Mouse (Mus musculus): ENCODE results near the gene Dstyk. TPM values are rescaled to one million over a fixed set of nuclear protein-coding genes. Genes with fewer than 3 reads are reported as not detected.

The Dstyk gene
- polyA plus RNA-seq, 1 experiment from 2014 or later: 18.4 TPM

DNA sequence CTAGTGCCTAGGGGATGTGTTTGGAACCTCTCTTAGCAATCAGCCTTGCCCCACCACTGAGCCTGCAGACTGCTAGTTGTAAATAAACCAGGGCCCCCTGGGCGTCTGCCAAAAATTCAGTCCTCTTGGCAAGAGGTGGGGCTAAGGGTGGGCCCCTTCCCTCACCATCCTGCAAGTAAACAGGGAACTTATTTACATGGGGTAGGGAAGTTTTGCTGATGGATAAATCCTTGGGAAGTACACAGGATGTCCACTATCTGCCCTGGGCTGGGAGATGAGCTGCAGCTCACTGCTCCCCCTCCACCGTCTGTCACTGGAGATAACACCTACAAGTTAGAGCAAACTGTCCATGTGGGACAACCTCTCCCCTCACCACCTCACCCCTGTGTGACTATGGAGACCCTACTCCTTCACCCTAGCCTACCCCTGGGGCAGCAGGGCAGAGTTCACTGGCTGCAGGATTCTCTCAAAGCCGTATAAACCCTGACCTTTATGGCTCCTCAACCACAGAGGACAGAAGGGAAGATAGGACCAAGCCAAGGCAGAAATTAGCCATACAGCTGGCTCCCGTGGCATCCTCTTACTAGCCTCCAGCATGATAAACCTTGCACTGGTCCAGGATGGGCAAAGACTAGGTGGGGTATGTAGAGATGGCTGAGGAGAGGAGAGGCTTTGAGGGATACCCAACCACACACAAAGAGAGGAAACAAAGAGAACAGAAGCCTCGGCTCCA, 43.0 kb upstream of the Dstyk start:
- peak overlapping the region; percentile 29; the same call in 1 of the 2 replicates for H3K4me2 ChIP-seq
- no peak for TF ChIP-seq CTCF (IDR thresholded peaks at IDR 0.05; ENCODE audit: low read depth)
- peaks cover 38% of the 10 kb centered on the region for H3K36me3 ChIP-seq (ENCODE audit: insufficient read depth)
- H3K9ac ChIP-seq: no peak overlapping the region
- WGBS: 22% methylated on average over 5 of the region's 5 CpGs
- DNase-seq: peak; percentile 86
- H3K27ac ChIP-seq (ENCODE audit: low read depth): peak overlapping the region; percentile 69
- H3K4me3 ChIP-seq (ENCODE audit: low read depth, low read length): no peak overlapping the region
- peak; percentile 61 for ATAC-seq (ENCODE audit: insufficient read depth)
- H3K9me3 ChIP-seq (ENCODE audit: low read depth, low read length): no peaks in the 10 kb centered on the region
- H3K4me1 ChIP-seq (ENCODE audit: insufficient read depth): peaks cover 26% of the 10 kb centered on the region
- H3K27me3 ChIP-seq (ENCODE audit: insufficient read depth, low read length): no peaks in the 10 kb centered on the region

DNA sequence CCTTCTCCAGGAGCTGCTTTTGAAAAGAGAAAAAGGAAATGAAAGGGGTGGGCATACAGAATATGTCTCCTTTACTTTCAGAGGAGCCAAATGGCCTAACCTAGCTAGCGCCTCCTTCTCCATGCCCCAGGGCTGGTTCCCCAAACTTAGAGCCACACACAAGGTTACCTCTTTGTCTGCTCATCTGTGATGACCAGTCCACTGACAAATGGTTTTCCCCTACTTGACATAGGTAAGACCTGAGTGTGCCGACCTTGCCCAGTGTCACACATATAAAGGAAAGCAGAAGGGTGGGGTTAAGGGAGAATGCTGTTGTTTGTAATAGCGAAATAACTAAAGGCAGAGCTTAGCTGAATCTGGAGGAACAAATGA, 42.5 kb upstream of the Dstyk start:
- Histone ChIP-seq H3K27me3 (ENCODE audit: insufficient read depth, low read length) (no peaks in the 10 kb centered on the region), H3K36me3 (ENCODE audit: insufficient read depth) (peaks cover 42% of the 10 kb centered on the region), H3K4me1 (ENCODE audit: insufficient read depth) (peaks cover 26% of the 10 kb centered on the region), H3K4me3 (ENCODE audit: low read depth, low read length) (no peak overlapping the region), H3K4me2 (0 out of 2 replicates have a peak overlapping the region, but pooled peaks have one; percentile 29), H3K27ac (ENCODE audit: low read depth) (peak overlapping the region; percentile 69), H3K9me3 (ENCODE audit: low read depth, low read length) (no peaks in the 10 kb centered on the region), H3K9ac (no peak overlapping the region)
- DNase-seq (no peak), ATAC-seq (ENCODE audit: insufficient read depth) (no peak)
- WGBS: 67% methylated on average over 3 of the region's 3 CpGs
- TF ChIP-seq CTCF (IDR thresholded peaks at IDR 0.05; ENCODE audit: low read depth): no peak

GRCm38 (mm10) chr1:132375256-132375655, 42.1 kb upstream of the Dstyk start:
- H3K27ac ChIP-seq (ENCODE audit: low read depth): peak overlapping the region; percentile 69; the same call in 1 of the 2 replicates
- no peak overlapping the region for H3K9ac ChIP-seq
- ATAC-seq (ENCODE audit: insufficient read depth) (no peak), DNase-seq (no peak)
- H3K4me1 ChIP-seq (ENCODE audit: insufficient read depth): peaks cover 24% of the 10 kb centered on the region
- no peak overlapping the region for H3K4me3 ChIP-seq (ENCODE audit: low read depth, low read length)
- peaks cover 43% of the 10 kb centered on the region for H3K36me3 ChIP-seq (ENCODE audit: insufficient read depth)
- 41% methylated on average over 4 of the region's 4 CpGs for WGBS
- TF ChIP-seq CTCF (IDR thresholded peaks at IDR 0.05; ENCODE audit: low read depth): no peak
- H3K4me2 ChIP-seq: no peak overlapping the region
- H3K27me3 ChIP-seq (ENCODE audit: insufficient read depth, low read length): no peaks in the 10 kb centered on the region
- H3K9me3 ChIP-seq (ENCODE audit: low read depth, low read length): no peaks in the 10 kb centered on the region

GRCm38 (mm10) chr1:132376211-132377054, 40.9 kb upstream of the Dstyk start:
- 65% methylated on average over 8 of the region's 8 CpGs for WGBS
- DNase-seq: no peak
- Histone ChIP-seq H3K36me3 (ENCODE audit: insufficient read depth) (peaks cover 50% of the 10 kb centered on the region), H3K4me2 (no peak overlapping the region), H3K4me3 (ENCODE audit: low read depth, low read length) (no peak overlapping the region), H3K4me1 (ENCODE audit: insufficient read depth) (peaks cover 23% of the 10 kb centered on the region), H3K27me3 (ENCODE audit: insufficient read depth, low read length) (no peaks in the 10 kb centered on the region), H3K9ac (no peak overlapping the region), H3K27ac (ENCODE audit: low read depth) (no peak overlapping the region), H3K9me3 (ENCODE audit: low read depth, low read length) (no peaks in the 10 kb centered on the region)
- ATAC-seq (ENCODE audit: insufficient read depth): no peak
- no peak for TF ChIP-seq CTCF (IDR thresholded peaks at IDR 0.05; ENCODE audit: low read depth)

- Histone ChIP-seq H3K4me1 (ENCODE audit: insufficient read depth) (peaks cover 23% of the 10 kb centered on the region), H3K27ac (ENCODE audit: low read depth) (no peak overlapping the region; the same call in 1 of the 2 replicates), H3K9ac (no peak overlapping the region), H3K9me3 (ENCODE audit: low read depth, low read length) (no peaks in the 10 kb centered on the region), H3K4me3 (ENCODE audit: low read depth, low read length) (no peak overlapping the region), H3K27me3 (ENCODE audit: insufficient read depth, low read length) (no peaks in the 10 kb centered on the region), H3K4me2 (no peak overlapping the region), H3K36me3 (ENCODE audit: insufficient read depth) (peaks cover 55% of the 10 kb centered on the region)
- WGBS: 48% methylated on average over 7 of the region's 7 CpGs
- DNase-seq (no peak), ATAC-seq (ENCODE audit: insufficient read depth) (no peak)
- TF ChIP-seq CTCF (IDR thresholded peaks at IDR 0.05; ENCODE audit: low read depth): no peak
Observed at GRCm38 (mm10) chr1:132377055-132377365, 40.3 kb upstream of the Dstyk start.

GRCm38 (mm10) chr1:132377811-132378210, 39.5 kb upstream of the Dstyk start:
- no peaks in the 10 kb centered on the region for H3K27me3 ChIP-seq (ENCODE audit: insufficient read depth, low read length)
- no peak overlapping the region for H3K9ac ChIP-seq
- H3K4me2 ChIP-seq: no peak overlapping the region
- H3K4me1 ChIP-seq (ENCODE audit: insufficient read depth): peaks cover 21% of the 10 kb centered on the region
- TF ChIP-seq CTCF (IDR thresholded peaks at IDR 0.05; ENCODE audit: low read depth): no peak
- ATAC-seq (ENCODE audit: insufficient read depth) (no peak), DNase-seq (no peak)
- H3K4me3 ChIP-seq (ENCODE audit: low read depth, low read length): no peak overlapping the region
- 78% methylated on average over 3 of the region's 3 CpGs for WGBS
- H3K36me3 ChIP-seq (ENCODE audit: insufficient read depth): peaks cover 55% of the 10 kb centered on the region
- H3K27ac ChIP-seq (ENCODE audit: low read depth): 0 out of 2 replicates have a peak overlapping the region, but pooled peaks have one; percentile 2
- H3K9me3 ChIP-seq (ENCODE audit: low read depth, low read length): no peaks in the 10 kb centered on the region

DNA sequence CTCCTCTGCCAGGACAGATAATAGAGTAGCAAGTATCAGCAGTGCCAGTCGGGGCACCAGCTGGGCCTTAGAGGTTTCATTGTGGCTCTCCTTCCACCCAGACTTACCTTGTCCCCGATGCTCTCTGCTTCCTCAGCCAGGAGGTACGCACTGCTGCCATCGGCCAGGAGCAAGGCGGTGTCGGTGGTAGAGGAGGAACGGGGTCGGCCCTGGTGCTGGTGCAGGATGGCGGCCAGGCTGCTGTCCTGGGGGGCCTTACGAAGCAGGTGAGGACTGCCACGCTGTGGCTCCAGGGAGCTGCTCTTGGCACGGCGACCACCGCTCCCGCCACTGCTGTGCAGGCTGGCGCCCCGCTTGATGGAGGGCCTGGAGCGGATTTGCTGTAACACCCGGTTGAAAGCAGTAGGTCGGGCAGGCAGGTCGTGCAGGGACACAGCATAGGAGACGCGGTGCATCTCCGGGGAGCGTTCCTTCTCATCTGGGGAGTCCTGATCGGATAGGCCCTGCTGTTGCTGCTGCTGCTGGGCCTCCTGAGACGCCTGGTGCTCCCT, 36.7 kb upstream of the Dstyk start:
- Histone ChIP-seq H3K27ac (ENCODE audit: low read depth) (no peak overlapping the region), H3K9ac (no peak overlapping the region), H3K27me3 (ENCODE audit: insufficient read depth, low read length) (no peaks in the 10 kb centered on the region), H3K4me1 (ENCODE audit: insufficient read depth) (peaks cover 5% of the 10 kb centered on the region), H3K9me3 (ENCODE audit: low read depth, low read length) (no peaks in the 10 kb centered on the region), H3K36me3 (ENCODE audit: insufficient read depth) (peaks cover 51% of the 10 kb centered on the region), H3K4me3 (ENCODE audit: low read depth, low read length) (no peak overlapping the region), H3K4me2 (no peak overlapping the region)
- TF ChIP-seq CTCF (IDR thresholded peaks at IDR 0.05; ENCODE audit: low read depth): no peak
- DNase-seq: no peak
- no peak for ATAC-seq (ENCODE audit: insufficient read depth)
- WGBS: 83% methylated on average over 27 of the region's 27 CpGs

Data from lung, embryonic 14.5 days (tissue).